Mouse (Mus musculus): Measurements from ENCODE around the gene Cdk20. TPM values are rescaled to one million over a fixed set of nuclear protein-coding genes. Genes with fewer than 3 reads are reported as not detected.

Gene Cdk20
- polyA plus RNA-seq, 1 experiment from 2014 or later = 27.3 TPM

GRCm38 (mm10) chr13:64438863-64439452 is 6.8 kb downstream of the Cdk20 start:
- Histone ChIP-seq H3K9me3 (ENCODE audit: control insufficient read depth, low read length) (no peaks in the 10 kb centered on the region), H3K27me3 (replicated peaks; ENCODE audit: control insufficient read depth, insufficient read depth, low read length) (no peaks in the 10 kb centered on the region), H3K4me3 (ENCODE audit: low read length) (no peak overlapping the region), H3K4me1 (ENCODE audit: control insufficient read depth, insufficient read depth, low read depth, low read length) (no peaks in the 10 kb centered on the region), H3K9ac (ENCODE audit: low read depth, low read length) (no peak overlapping the region), H3K36me3 (ENCODE audit: control insufficient read depth, insufficient read depth, low read length) (0 out of 2 replicates have a peak, but pooled peaks cover 4% of the 10 kb centered on the region), H3K27ac (ENCODE audit: low read depth, low read length) (no peak overlapping the region), H3K4me2 (ENCODE audit: low read length) (no peak overlapping the region)
- peak; percentile 77 for ATAC-seq
- 49% methylated on average over 9 of the region's 9 CpGs for WGBS

- H3K4me2 ChIP-seq (ENCODE audit: low read length) = no peak overlapping the region
- no peak for ATAC-seq
- 86% methylated on average over 5 of the region's 5 CpGs for WGBS
Measured at GRCm38 (mm10) chr13:64439471-64439870, 7.4 kb downstream of the Cdk20 start.

GRCm38 (mm10) chr13:64440592-64440991 is 8.5 kb downstream of the Cdk20 start:
- Histone ChIP-seq H3K27me3 (replicated peaks; ENCODE audit: control insufficient read depth, insufficient read depth, low read length) (no peaks in the 10 kb centered on the region), H3K9ac (ENCODE audit: low read depth, low read length) (no peak overlapping the region), H3K4me3 (ENCODE audit: low read length) (no peak overlapping the region), H3K27ac (ENCODE audit: low read depth, low read length) (no peak overlapping the region), H3K4me1 (ENCODE audit: control insufficient read depth, insufficient read depth, low read depth, low read length) (no peaks in the 10 kb centered on the region), H3K36me3 (ENCODE audit: control insufficient read depth, insufficient read depth, low read length) (0 out of 2 replicates have a peak, but pooled peaks cover 4% of the 10 kb centered on the region), H3K4me2 (ENCODE audit: low read length) (no peak overlapping the region), H3K9me3 (ENCODE audit: control insufficient read depth, low read length) (no peaks in the 10 kb centered on the region)
- ATAC-seq = no peak
- WGBS = 92% methylated on average over 4 of the region's 4 CpGs

More at GRCm38 (mm10) chr13:64439471-64439870, 7.4 kb downstream of the Cdk20 start:
- no peak overlapping the region for H3K9ac ChIP-seq (ENCODE audit: low read depth, low read length)
- no peak overlapping the region for H3K4me3 ChIP-seq (ENCODE audit: low read length)
- H3K27ac ChIP-seq (ENCODE audit: low read depth, low read length) = no peak overlapping the region
- H3K27me3 ChIP-seq (replicated peaks; ENCODE audit: control insufficient read depth, insufficient read depth, low read length) = no peaks in the 10 kb centered on the region
- 0 out of 2 replicates have a peak, but pooled peaks cover 4% of the 10 kb centered on the region for H3K36me3 ChIP-seq (ENCODE audit: control insufficient read depth, insufficient read depth, low read length)
- H3K9me3 ChIP-seq (ENCODE audit: control insufficient read depth, low read length) = no peaks in the 10 kb centered on the region
- H3K4me1 ChIP-seq (ENCODE audit: control insufficient read depth, insufficient read depth, low read depth, low read length) = no peaks in the 10 kb centered on the region

- no peak overlapping the region for H3K9ac ChIP-seq (ENCODE audit: low read depth, low read length)
- WGBS = 70% methylated on average over 4 of the region's 4 CpGs
- ATAC-seq = peak; percentile 92
Measured at GRCm38 (mm10) chr13:64443263-64443894, 11.3 kb downstream of the Cdk20 start.

GRCm38 (mm10) chr13:64445254-64445920 is 13.3 kb downstream of the Cdk20 start:
- Histone ChIP-seq H3K27me3 (replicated peaks; ENCODE audit: control insufficient read depth, insufficient read depth, low read length) (no peaks in the 10 kb centered on the region), H3K27ac (ENCODE audit: low read depth, low read length) (no peak overlapping the region), H3K4me3 (ENCODE audit: low read length) (no peak overlapping the region), H3K9me3 (ENCODE audit: control insufficient read depth, low read length) (no peaks in the 10 kb centered on the region), H3K9ac (ENCODE audit: low read depth, low read length) (no peak overlapping the region), H3K4me1 (ENCODE audit: control insufficient read depth, insufficient read depth, low read depth, low read length) (no peaks in the 10 kb centered on the region), H3K36me3 (ENCODE audit: control insufficient read depth, insufficient read depth, low read length) (no peaks in the 10 kb centered on the region), H3K4me2 (ENCODE audit: low read length) (no peak overlapping the region)
- ATAC-seq = no peak
- WGBS = 75% methylated on average over 9 of the region's 9 CpGs

More at GRCm38 (mm10) chr13:64443263-64443894, 11.3 kb downstream of the Cdk20 start:
- H3K4me2 ChIP-seq (ENCODE audit: low read length) = no peak overlapping the region
- no peak overlapping the region for H3K4me3 ChIP-seq (ENCODE audit: low read length)
- no peaks in the 10 kb centered on the region for H3K36me3 ChIP-seq (ENCODE audit: control insufficient read depth, insufficient read depth, low read length)
- no peaks in the 10 kb centered on the region for H3K9me3 ChIP-seq (ENCODE audit: control insufficient read depth, low read length)
- no peaks in the 10 kb centered on the region for H3K27me3 ChIP-seq (replicated peaks; ENCODE audit: control insufficient read depth, insufficient read depth, low read length)
- H3K27ac ChIP-seq (ENCODE audit: low read depth, low read length) = no peak overlapping the region
- H3K4me1 ChIP-seq (ENCODE audit: control insufficient read depth, insufficient read depth, low read depth, low read length) = no peaks in the 10 kb centered on the region

- no peaks in the 10 kb centered on the region for H3K9me3 ChIP-seq (ENCODE audit: control insufficient read depth, low read length)
- WGBS = 8% methylated on average over 1 of the region's 1 CpGs
- H3K4me3 ChIP-seq (ENCODE audit: low read length) = no peak overlapping the region
- no peaks in the 10 kb centered on the region for H3K36me3 ChIP-seq (ENCODE audit: control insufficient read depth, insufficient read depth, low read length)
- no peaks in the 10 kb centered on the region for H3K27me3 ChIP-seq (replicated peaks; ENCODE audit: control insufficient read depth, insufficient read depth, low read length)
- H3K4me1 ChIP-seq (ENCODE audit: control insufficient read depth, insufficient read depth, low read depth, low read length) = no peaks in the 10 kb centered on the region
- H3K27ac ChIP-seq (ENCODE audit: low read depth, low read length) = no peak overlapping the region
- peak; percentile 53; the same call in 1 of the 2 replicates for ATAC-seq
- H3K4me2 ChIP-seq (ENCODE audit: low read length) = no peak overlapping the region
- no peak overlapping the region for H3K9ac ChIP-seq (ENCODE audit: low read depth, low read length)
Measured at GRCm38 (mm10) chr13:64447947-64448346, 15.8 kb downstream of the Cdk20 start.

GRCm38 (mm10) chr13:64448729-64449128 is 16.6 kb downstream of the Cdk20 start:
- ATAC-seq = no peak
- WGBS = 88% methylated on average over 5 of the region's 5 CpGs
- no peaks in the 10 kb centered on the region for H3K9me3 ChIP-seq (ENCODE audit: control insufficient read depth, low read length)
- no peaks in the 10 kb centered on the region for H3K36me3 ChIP-seq (ENCODE audit: control insufficient read depth, insufficient read depth, low read length)
- no peak overlapping the region for H3K4me2 ChIP-seq (ENCODE audit: low read length)
- no peak overlapping the region for H3K27ac ChIP-seq (ENCODE audit: low read depth, low read length)
- H3K27me3 ChIP-seq (replicated peaks; ENCODE audit: control insufficient read depth, insufficient read depth, low read length) = no peaks in the 10 kb centered on the region
- no peak overlapping the region for H3K4me3 ChIP-seq (ENCODE audit: low read length)
- H3K9ac ChIP-seq (ENCODE audit: low read depth, low read length) = no peak overlapping the region
- no peaks in the 10 kb centered on the region for H3K4me1 ChIP-seq (ENCODE audit: control insufficient read depth, insufficient read depth, low read depth, low read length)

- H3K9ac ChIP-seq (ENCODE audit: low read depth, low read length) = no peak overlapping the region
- no peaks in the 10 kb centered on the region for H3K27me3 ChIP-seq (replicated peaks; ENCODE audit: control insufficient read depth, insufficient read depth, low read length)
- no peak overlapping the region for H3K27ac ChIP-seq (ENCODE audit: low read depth, low read length)
- 81% methylated on average over 7 of the region's 7 CpGs for WGBS
- no peak overlapping the region for H3K4me2 ChIP-seq (ENCODE audit: low read length)
- no peaks in the 10 kb centered on the region for H3K4me1 ChIP-seq (ENCODE audit: control insufficient read depth, insufficient read depth, low read depth, low read length)
- no peak for ATAC-seq
- no peak overlapping the region for H3K4me3 ChIP-seq (ENCODE audit: low read length)
- H3K36me3 ChIP-seq (ENCODE audit: control insufficient read depth, insufficient read depth, low read length) = no peaks in the 10 kb centered on the region
- no peaks in the 10 kb centered on the region for H3K9me3 ChIP-seq (ENCODE audit: control insufficient read depth, low read length)
Measured at GRCm38 (mm10) chr13:64450001-64450794, 18.1 kb downstream of the Cdk20 start.
